8 mouse cellular contexts compared by ENCODE assay signal in the genomic region with DNA sequence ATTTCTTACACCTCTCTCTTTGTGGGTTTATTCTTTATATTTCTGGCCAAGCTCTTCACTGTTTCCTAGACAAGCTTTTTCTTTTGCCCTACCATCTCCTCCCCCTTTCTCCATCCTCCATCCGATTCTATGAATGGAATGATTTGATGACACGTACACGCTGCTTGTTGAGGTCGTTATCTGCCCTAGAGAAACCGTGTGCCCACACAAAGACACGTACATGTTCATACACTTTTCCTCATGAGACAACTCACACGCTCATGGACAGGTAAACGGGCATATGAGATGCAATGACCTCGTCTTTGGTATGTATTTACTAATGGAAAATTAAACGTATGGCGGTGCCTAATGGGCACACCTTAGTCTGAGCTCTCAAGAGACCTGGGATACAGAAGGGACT. TPM values are rescaled to one million over a fixed set of nuclear protein-coding genes. Genes with fewer than 3 reads are reported as not detected.
DNase-seq lines count a peak whose midpoint lies in the region; ATAC-seq and TF ChIP-seq lines count a peak whose summit lies in the region.

No protein-coding gene starts in this region.

- DNase-seq in gastrocnemius, adult 2 months = no peak
- no peak for DNase-seq in gastrocnemius, postnatal 36 days
- DNase-seq in testis, postnatal 14 days (ENCODE audit: low spot score) = no peak
- no peak for DNase-seq in liver, embryonic 13.5 days
- no peak for DNase-seq in embryo, embryonic 11 days
- DNase-seq in embryo, embryonic 9.5 days (ENCODE audit: extremely low spot score) = no peak
- DNase-seq in thymus, adult 18-20 months = no peak

- TF ChIP-seq CTCF in gastrocnemius, adult 2 months (IDR thresholded peaks at IDR 0.05) = no peak
- no peak for TF ChIP-seq CTCF in testis, adult 2 months (IDR thresholded peaks at IDR 0.05; ENCODE audit: control insufficient read depth, insufficient read depth, insufficient replicate concordance, low read depth, low read length)

- H3K4me1 ChIP-seq in testis, adult 2 months (ENCODE audit: control insufficient read depth, insufficient read depth, low read length) = peaks cover 5% of the 10 kb centered on the region; the same call in 1 of the 2 replicates
- H3K4me1 ChIP-seq in liver, embryonic 13.5 days (replicated peaks) = peaks cover 16% of the 10 kb centered on the region

- TF ChIP-seq POLR2A in testis, adult 2 months (IDR thresholded peaks at IDR 0.05; ENCODE audit: control insufficient read depth, low read depth, low read length) = no peak

- WGBS in liver, embryonic 13.5 days (ENCODE audit: insufficient replicate concordance) = 69% methylated on average over 11 of the region's 11 CpGs

- H3K9ac ChIP-seq in liver, embryonic 13.5 days = peak overlapping the region; percentile 71

- H3K27me3 ChIP-seq in testis, adult 2 months (ENCODE audit: control insufficient read depth, insufficient read depth, low read length) = no peaks in the 10 kb centered on the region
- no peaks in the 10 kb centered on the region for H3K27me3 ChIP-seq in liver, embryonic 13.5 days

- H3K4me2 ChIP-seq in liver, embryonic 13.5 days = peak overlapping the region; percentile 65

- intact Hi-C loops in gastrocnemius, adult 2 months (cut with DNase I) = no loop called here
- intact Hi-C loops in gastrocnemius, postnatal 36 days (cut with DNase I) = no loop called here

- H3K36me3 ChIP-seq in testis, adult 2 months (ENCODE audit: control insufficient read depth, insufficient read depth, low read length) = no peaks in the 10 kb centered on the region
- H3K36me3 ChIP-seq in liver, embryonic 13.5 days = 0 out of 2 replicates have a peak, but pooled peaks cover 5% of the 10 kb centered on the region

- no peak for ATAC-seq in liver, embryonic 13.5 days (ENCODE audit: low read depth)

- H3K4me3 ChIP-seq in gastrocnemius, adult 2 months = peak overlapping the region; percentile 91
- H3K4me3 ChIP-seq in testis, adult 2 months (ENCODE audit: control insufficient read depth, low read depth, low read length) = peak overlapping the region; percentile 97
- peak overlapping the region; percentile 69 for H3K4me3 ChIP-seq in liver, embryonic 13.5 days (replicated peaks)

- peak overlapping the region; percentile 97 for H3K27ac ChIP-seq in gastrocnemius, adult 2 months
- peak overlapping the region; percentile 97; the same call in 1 of the 2 replicates for H3K27ac ChIP-seq in testis, adult 2 months (ENCODE audit: control insufficient read depth, insufficient read depth, low read depth, low read length)
- no peak overlapping the region for H3K27ac ChIP-seq in liver, embryonic 13.5 days

- no peaks in the 10 kb centered on the region for H3K9me3 ChIP-seq in liver, embryonic 13.5 days (replicated peaks)

RNA-seq across cellular contexts. Expression of a gene that starts 0.7 kb away (rescaled TPM):
- 10 to 100 TPM; 12.1 to 12.2 TPM for total RNA-seq in gastrocnemius, adult 2 months (2021)
- total RNA-seq in gastrocnemius, postnatal 36 days (2021) = 10 to 100 TPM; 11.9 to 12.9 TPM
- 3.8 and 4.2 TPM in 2 replicates for polyA plus RNA-seq in testis, adult 2 months (2012; rRNA removed)
- polyA plus RNA-seq in liver, embryonic 13.5 days (2015; fragmentation: Nextera tagmentation; extraction: Ambion mirVana) = 6.6 and 7.1 TPM in 2 replicates

RNA-seq across cellular contexts. Expression of a gene that starts 16.9 kb away (rescaled TPM):
- total RNA-seq in gastrocnemius, adult 2 months (2021) = 100 to 1,000 TPM in 1 of 2 experiments, 10 to 100 TPM in 1; 76.3 to 106 TPM
- total RNA-seq in gastrocnemius, postnatal 36 days (2021) = 10 to 100 TPM; 79.6 to 84.9 TPM
- polyA plus RNA-seq in testis, adult 2 months (2012; rRNA removed) = 9.8 and 12.1 TPM in 2 replicates
- 17.7 and 20.4 TPM in 2 replicates for polyA plus RNA-seq in liver, embryonic 13.5 days (2015; fragmentation: Nextera tagmentation; extraction: Ambion mirVana)

RNA-seq across cellular contexts. Expression of a gene that starts 17.4 kb away (rescaled TPM):
- total RNA-seq in gastrocnemius, adult 2 months (2021) = not detected
- total RNA-seq in gastrocnemius, postnatal 36 days (2021) = not detected
- 174 and 209 TPM in 2 replicates for polyA plus RNA-seq in testis, adult 2 months (2012; rRNA removed)
- 0.07 TPM in 1 of 2 replicates, not detected in the other for polyA plus RNA-seq in liver, embryonic 13.5 days (2015; fragmentation: Nextera tagmentation; extraction: Ambion mirVana)
